Mouse (Mus musculus): Measurements from ENCODE around the gene Ehf.

The Ehf gene

DNA sequence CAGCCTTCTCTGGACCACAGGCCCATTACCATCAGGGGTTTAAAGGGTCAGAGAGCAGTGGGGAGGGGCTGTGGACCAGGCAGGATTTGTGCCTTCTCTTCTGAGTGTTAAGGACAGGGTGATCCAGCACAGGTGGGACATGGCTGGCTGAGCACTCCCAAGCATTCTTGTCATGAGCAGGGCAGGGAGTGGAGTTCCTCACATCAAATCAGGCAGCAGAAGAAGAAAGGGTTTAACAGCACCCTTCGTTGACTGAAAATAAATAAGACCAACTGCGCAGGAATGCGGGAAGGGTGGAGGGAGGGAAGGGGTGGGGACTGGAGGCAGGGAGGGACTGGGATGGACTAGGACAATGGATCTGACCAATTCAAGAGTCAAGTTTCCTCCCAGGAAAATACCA is 8.6 kb downstream of the Ehf start:
- DNase-seq (ENCODE audit: low spot score in 2 of 2), result no peak

GRCm38 (mm10) chr2:103293751-103294150 is 9.3 kb downstream of the Ehf start:
- no peak for DNase-seq (ENCODE audit: low spot score in 2 of 2)

DNA sequence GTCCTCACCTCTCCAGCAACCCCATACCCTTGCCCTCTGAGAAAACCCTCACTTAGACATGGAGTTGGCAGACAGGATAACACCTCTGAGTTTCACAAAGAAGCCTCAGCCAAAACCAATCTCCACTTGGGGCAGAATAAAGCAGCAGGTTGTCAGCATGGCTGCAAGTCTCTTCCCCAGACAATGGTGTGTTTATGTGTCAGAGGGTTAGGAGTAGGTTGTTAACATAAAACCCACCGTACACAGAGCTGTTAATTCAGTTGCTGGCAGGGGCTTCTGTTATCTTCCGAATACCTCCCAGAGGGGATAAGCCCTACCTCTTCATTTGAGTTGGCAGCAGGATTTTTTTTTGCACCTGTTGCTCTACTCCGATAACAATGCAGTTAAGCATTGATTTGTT is 9.9 kb downstream of the Ehf start:
- DNase-seq (ENCODE audit: low spot score in 2 of 2), result no peak

- no peak for DNase-seq (ENCODE audit: low spot score in 2 of 2)
Observed at GRCm38 (mm10) chr2:103290705-103291269, 12.3 kb downstream of the Ehf start.

DNA sequence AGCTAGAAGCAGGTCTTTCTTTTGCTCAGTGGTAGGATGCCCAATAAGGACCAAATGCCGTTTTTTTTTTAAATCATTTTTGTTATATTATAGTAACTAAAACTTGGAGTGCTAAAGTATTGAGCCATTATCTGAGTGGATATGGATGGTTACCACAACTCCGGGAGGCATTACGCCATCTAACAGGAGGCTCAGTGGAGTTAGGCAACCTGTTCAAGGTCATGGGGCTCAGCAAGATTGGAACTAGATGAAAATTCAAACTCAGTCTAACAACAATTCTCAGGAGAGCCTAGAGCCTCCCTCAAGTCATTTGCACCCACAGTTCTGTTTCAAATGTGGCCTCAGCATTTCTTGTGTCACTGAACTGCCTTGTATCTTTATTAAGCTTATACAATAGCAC is 12.9 kb downstream of the Ehf start:
- DNase-seq (ENCODE audit: low spot score in 2 of 2), result no peak

DNA sequence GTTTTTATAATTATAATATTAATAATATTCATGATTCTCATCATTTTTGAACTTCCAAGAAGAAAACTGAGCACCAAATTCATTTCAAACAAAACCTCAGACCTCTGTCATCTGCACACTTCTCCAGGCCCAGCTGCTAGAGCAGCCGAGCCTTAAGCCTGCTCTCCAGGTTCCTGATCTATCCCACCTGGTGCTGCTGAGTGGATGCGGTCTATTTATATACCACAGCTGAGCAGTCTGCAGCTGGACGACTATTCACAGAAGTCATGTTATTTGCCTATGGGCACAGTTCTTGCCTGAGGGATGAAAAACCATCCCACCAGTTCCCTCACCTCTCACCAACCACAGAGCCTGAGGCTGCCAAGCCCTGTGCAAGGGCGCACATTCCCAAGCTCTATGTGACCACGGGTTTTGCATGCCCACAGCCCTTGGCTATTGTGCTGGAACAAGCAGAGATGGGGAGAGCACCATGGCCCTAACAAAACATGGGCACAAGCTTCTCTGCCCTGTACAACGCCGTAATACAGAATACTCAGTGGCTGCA is 13.6 kb downstream of the Ehf start:
- no peak for DNase-seq (ENCODE audit: low spot score in 2 of 2)

DNA sequence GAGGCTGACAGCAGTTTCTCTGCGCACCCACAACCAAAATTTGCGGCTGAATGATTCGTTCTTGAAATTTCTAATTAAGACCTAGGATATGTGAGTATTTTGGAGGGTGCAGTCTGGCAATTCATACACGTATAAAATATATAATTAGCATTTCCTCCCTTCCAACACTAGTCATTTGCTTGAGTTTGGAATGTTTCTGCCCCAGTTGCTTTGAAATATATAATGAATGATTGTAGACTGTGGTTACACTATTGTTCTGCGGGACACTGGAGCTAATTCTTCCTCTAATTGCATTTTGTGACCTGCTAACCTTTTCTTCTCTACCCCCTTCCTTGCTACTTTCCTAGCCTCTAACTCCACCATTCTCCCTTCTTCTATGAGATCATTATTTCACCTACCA is 15.4 kb downstream of the Ehf start:
- DNase-seq (ENCODE audit: low spot score in 2 of 2), result no peak

DNA sequence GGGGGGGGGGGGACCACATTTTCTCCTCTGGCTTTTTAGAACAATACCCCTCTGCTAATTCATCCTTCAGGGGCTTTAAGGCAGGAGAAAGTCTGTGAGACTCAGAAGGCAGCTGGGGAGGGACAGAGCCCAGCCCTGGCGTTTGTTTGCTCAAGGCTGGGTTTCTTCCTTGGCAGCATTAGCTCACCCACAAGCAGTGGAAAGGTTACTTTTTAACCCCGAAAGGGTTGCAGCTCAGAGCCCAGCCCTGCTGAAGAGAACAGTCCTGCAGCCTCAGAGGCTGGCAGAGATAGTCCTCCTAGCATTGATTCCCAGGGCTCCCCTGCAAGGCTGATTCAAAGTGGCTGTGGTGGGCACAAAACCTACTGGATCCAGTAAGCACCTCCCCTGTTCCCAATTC is 17.5 kb downstream of the Ehf start:
- peak in 1 of 2 experiments; percentile 52 for DNase-seq (ENCODE audit: low spot score in 2 of 2)

DNA sequence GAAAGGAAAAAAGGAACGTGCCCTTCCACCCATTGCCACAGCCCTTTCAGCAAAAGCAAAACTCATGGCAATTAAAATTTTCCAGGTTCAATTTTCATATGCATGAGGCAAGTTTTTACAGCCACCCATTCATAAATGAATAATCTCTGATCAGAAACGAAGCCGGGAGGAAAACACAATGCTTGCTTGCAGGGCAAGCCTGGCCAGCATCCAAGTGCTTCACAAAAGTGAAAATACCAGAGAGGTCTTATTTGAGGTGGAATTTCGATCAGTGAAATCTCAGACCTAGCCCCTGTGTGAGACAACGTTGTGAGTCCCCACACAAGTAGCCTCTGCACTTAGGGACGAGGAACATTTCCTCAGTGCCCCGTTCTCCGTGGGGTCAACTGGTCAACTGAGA is 19.3 kb downstream of the Ehf start:
- no peak for DNase-seq (ENCODE audit: low spot score in 2 of 2)

DNA sequence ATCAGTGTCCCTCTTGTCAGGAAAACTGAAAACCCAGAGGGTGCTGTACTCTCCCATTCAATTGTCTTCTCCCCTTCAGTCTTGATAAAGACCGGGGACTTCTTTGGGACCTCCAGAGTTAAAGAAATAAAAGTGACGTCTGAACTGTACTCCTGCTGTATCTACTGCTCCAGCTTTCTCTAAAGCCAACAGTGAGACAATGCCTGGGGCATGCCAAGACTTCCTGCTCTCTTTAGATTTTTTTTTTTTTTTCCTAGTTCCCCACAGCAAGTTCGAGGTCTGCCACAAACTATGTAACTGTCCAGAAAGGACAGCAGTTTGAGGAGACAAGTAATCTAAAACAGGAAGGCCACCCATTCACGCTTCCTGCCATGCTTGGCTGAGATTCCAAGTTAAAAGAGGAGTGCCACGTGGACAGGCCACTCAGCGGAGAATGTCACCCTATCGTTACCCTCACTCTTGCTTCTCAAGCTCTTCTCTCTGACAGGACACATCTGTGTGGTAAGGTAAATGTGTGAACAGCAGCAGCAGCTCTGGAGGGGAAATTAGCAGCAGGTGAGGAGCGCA is 20.8 kb downstream of the Ehf start:
- no peak for DNase-seq (ENCODE audit: low spot score in 2 of 2)

- DNase-seq (ENCODE audit: low spot score in 2 of 2), result no peak
Observed at GRCm38 (mm10) chr2:103279927-103280326, 23.2 kb downstream of the Ehf start.

DNA sequence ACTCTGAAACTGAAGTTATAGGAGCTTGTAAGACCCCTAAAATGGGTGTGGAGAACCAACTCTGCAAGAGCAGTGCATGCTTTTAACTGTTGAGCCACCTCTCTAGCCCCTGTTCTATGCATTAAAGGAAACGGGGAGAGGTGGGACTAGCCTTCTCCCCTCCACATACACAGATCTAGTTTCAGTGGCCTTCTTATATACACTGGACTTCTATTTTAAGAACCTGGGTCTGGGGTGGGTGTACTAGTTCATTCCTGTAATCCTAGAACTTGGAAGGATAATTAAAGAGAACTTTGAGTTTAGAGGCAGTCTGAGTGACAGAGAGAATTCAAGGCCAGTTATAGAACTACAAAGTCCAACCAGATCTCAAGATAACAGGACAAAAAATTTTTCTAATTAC is 24.6 kb downstream of the Ehf start:
- no peak for DNase-seq (ENCODE audit: low spot score in 2 of 2)

- no peak for DNase-seq (ENCODE audit: low spot score in 2 of 2)
Observed at GRCm38 (mm10) chr2:103277794-103278193, 25.3 kb downstream of the Ehf start.

GRCm38 (mm10) chr2:103275316-103275960 is 27.6 kb downstream of the Ehf start:
- DNase-seq (ENCODE audit: low spot score in 2 of 2), result no peak

DNA sequence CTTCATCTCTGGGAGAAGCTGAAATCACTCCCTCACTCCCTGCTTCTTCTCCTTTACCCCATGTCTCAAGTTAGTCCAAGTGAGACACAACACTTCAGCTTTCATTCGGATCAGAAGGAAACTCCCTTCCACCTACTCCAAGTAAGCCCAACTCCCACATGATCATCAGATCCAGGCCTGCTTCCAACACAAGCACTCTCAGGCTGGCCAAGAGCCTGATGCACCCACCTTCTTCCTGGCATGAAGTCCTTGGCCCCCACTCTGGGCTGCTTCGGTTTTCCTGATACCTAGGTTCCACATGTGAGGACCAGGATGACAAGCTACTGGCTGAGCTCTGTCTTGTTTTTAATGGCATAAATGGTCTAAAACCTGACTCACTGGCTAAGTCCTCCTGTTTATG is 28.3 kb downstream of the Ehf start:
- no peak for DNase-seq (ENCODE audit: low spot score in 2 of 2)

- no peak for DNase-seq (ENCODE audit: low spot score in 2 of 2)
Observed at GRCm38 (mm10) chr2:103274270-103274669, 28.8 kb downstream of the Ehf start.

DNA sequence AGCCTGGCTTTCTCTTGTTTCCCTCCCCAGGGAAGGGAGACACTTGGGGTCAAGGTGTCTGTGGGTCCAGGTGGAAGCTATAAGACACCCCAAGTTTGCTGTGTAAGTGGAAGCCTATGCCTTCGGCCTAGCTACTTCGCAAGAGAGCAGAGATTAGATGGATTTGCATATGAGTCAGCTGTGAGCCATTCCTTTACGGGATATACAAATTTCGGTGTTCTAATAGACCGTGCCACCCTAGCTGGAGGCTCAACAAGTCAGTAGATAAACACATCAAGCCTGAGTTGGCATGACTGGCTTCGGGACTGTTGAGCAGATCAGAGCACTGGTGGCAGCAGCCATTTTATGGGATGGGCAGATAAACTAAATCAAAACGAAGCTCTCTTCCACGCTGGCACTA is 31.6 kb downstream of the Ehf start:
- peak in 1 of 2 experiments; percentile 42 for DNase-seq (ENCODE audit: low spot score in 2 of 2)

DNA sequence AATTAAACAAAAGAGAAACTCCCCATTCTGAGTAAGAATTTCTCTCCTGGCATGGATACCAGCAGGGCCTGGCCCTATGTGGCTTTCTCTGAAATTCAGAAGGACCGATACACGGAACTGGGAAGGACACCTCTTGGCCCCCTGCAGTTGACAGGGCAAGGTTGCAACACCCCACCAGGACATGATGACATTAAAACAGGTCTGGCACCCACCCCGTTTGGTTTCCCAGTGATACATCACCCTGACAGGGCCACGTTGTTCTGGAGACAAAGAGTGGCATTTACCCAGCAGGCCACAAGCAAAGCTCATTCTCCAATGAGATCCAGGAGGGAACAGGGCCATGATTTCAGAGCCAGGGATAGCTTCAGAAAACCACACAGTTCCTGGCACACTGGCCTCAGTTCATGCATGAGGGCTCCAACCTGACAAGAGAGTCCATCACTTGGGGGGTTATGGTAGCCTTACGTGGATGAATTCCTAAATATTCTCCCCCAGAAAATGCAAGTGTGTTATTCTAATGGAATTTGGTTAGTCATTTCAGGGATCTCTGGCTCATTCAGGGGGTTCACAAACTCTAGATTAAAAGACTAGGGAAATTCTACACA is 32.4 kb downstream of the Ehf start:
- no peak for DNase-seq (ENCODE audit: low spot score in 2 of 2)

DNA sequence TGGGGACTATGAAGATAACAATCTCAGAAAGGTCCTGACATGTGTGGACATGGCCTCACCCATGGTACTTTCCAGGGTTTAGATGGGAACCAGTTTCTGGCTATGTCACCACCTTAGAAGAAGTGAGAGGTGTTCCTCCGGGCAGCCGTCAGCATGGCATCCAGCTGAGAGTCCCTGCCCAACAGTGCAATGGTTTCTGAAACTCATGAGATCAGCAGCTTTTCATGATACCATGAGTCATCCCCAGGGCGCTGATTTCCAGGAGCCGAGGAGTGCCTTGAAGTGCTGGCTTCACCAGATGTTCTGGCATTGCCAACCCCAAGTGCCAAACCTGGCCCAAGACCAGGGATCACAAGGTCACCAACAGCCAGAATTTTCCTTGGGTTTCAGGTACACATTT is 64.0 kb downstream of the Ehf start:
- peak; percentile 8 to 12 for DNase-seq (ENCODE audit: low spot score in 2 of 2)

DNA sequence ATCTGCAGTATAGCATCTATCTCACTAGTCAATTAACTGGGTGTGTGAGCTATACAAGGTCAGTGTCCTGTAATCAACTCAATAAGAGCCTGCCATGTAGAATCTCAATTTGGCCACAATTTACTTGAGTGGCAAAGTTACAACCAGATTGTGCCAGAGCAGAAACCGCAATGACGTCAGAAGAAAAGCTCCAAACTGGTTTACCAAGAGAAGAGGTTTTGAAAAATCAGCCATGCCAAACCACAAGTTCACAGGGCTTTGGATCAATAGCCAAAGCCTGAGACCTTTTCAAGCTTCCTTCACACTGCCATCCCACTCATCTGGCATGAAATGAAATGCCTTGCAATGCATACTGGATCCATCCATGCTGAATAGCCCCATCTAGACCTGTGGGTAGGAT is 76.3 kb downstream of the Ehf start:
- DNase-seq (ENCODE audit: low spot score in 2 of 2), result no peak

DNA sequence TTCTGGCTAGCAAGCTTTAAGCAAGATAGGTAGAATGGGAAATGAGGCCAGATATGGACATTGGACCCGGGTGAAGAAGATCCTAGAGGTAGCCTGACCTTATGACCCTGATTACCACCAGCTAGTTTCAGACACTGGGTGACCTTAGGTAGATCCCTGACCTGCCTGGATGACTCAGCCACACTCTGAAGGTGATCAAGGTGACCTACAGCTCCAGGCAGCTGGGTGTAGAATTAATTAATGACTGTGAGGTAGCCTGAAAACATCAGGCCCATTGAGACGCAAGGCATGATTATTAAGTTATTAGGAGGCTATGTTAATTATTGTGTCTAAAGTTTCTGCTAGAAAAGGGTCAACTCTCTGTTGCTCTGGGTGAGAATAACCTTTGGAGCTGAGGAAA is 82.2 kb downstream of the Ehf start:
- DNase-seq (ENCODE audit: low spot score in 2 of 2), result no peak

DNA sequence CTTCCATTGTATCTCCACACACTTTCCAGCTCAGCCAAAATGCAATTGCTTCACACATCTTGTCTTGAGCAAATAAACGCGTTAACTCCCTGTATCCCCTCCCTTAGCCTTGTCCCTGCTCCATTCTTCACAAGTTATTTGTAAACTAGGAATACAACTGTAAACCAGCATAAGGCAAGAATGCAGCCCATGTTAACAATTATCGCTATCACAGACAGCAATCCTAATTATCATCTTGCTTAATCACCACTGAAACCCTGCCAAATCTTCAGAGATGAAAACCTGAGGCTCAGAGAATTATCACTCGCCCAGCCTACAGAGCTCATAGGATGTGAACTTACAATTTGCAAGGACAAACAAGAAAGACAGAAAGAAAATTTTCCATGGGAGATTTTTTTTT is 84.8 kb downstream of the Ehf start:
- DNase-seq (ENCODE audit: low spot score in 2 of 2), result no peak

DNA sequence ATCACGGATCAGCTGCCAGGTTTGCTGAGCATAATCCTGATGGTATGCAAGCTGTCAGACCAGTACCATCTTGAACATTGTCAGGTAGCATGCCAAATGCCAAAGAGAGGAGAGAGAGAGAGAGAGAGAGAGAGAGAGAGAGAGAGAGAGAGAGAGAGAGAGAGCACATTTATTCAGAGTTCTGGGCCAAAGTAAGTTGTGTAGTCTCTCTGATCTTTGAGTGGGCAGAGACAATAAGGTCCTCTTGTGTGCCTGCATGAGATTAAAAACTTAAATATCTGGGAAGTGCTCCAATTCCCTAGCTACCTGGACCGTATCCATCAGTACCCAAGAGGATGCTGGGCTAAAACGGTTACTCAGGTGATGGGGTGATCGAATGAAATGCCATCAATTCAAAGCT is 87.3 kb downstream of the Ehf start:
- no peak for DNase-seq (ENCODE audit: low spot score in 2 of 2)
